Mouse (Mus musculus) spleen, adult 2 months (tissue): ENCODE results near the gene Ankdd1b.

Experiments
- CTCF ChIP-seq: fragments of 200-500 bp; IDR thresholded peaks from 2 replicates; pipeline ENCODE4 v1.5.1; 2011; ENCODE audit warnings: mild to moderate bottlenecking, inconsistent platforms; ENCODE audit not compliant: insufficient read depth, insufficient read length, insufficient replicate concordance; ENCODE audit errors: extremely low read depth
- POLR2A ChIP-seq: fragments of 200-500 bp; IDR thresholded peaks from 2 replicates; pipeline ENCODE4 v1.6.1; 2011; ENCODE audit warnings: low read depth, low read length, inconsistent platforms

DNA sequence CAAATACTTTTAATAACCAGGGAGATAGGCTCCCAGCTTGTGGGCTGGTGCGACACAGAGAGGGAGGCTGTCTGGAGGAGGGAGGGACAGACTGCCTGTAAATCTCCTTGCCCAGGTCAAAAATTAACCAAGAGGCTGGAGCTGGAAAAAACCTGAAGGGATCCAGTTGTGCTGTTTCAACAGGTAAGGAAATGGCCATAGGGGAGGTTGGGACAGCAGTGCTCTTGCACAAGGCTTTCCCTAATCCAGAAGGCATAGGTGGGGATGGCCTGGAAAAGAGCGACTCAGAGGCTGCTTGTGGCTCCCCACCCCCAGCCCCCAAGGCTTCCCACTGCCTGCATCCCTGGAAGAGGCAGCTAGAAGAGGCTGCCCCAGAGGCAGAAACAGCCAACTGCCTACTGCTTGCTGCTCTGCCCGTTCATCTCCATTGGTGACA lies 38.6 kb downstream of the Ankdd1b start:
- no peak for TF ChIP-seq POLR2A
- no peak for TF ChIP-seq CTCF
